Mouse (Mus musculus) megakaryocyte progenitor cell, adult 5-6 weeks (primary cell): ENCODE data around the gene Aknad1. TPM values are rescaled to one million over a fixed set of nuclear protein-coding genes. Genes with fewer than 3 reads are reported as not detected.
A peak's percentile ranks its signal among the peaks of the same experiment; 100 is the strongest.

Source experiments
- ATAC-seq: replicated peaks from 2 replicates; pipeline ENCODE4 v1.8.0; 2016; ENCODE audit warnings: mild to moderate bottlenecking, moderate TSS enrichment, inconsistent platforms; ENCODE audit not compliant: poor library complexity
- total RNA-seq, 2 experiments: library from RNA; stranded (forward) in 1 of 2; stranded (reverse) in 1 of 2; fragments of 157-497, 149-512 nt in 1 of 2; fragments of 200-1000 nt in 1 of 2; gene quantifications; 2 replicates each; pipeline versions ENCODE4 v1.2.3 to v1.2.4; 2015 to 2017

The Aknad1 gene
- total RNA-seq (2015): 0.10 TPM in 1 of 2 replicates, not detected in the other
- total RNA-seq (2017): 0.14 TPM in 1 of 2 replicates, not detected in the other

DNA sequence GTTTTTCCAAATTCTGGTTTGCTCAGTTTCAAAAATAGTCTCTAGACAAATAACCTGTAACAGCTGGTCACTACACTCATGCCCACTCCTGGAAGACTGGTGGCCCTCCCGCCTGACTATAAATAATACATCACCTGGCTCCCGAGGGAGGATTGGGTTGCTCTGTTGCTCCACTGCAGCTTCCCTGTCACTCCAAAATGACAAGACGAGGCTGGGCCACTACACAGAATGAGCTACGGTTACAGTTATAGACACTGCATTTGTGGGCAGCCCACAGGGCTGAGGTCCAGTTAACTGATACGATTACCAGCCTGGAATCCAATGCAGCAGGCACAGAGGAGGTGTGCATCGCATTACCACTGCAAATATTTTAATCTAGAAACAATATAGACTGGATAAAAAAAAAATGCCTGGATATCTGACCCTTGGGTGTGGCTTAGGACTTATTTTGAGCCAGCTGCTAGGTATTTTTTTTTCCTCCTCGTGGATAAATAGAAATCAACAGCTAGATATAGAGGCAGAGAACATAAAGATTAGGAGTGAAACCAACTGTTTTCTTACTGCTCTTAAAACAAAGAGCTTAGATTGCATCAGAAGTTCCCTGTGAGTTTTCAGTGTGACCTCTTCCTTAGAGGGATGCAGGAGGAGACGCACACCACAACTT, at the start of gene Aknad1:
Aknad1 (plus strand) TSS at position 614 of the 664 bp plus-strand sequence.
- ATAC-seq: no peak

- no peak for ATAC-seq
These were observed 49.5 kb upstream of the Aknad1 start for GRCm38 (mm10) chr3:108689979-108690378.

DNA sequence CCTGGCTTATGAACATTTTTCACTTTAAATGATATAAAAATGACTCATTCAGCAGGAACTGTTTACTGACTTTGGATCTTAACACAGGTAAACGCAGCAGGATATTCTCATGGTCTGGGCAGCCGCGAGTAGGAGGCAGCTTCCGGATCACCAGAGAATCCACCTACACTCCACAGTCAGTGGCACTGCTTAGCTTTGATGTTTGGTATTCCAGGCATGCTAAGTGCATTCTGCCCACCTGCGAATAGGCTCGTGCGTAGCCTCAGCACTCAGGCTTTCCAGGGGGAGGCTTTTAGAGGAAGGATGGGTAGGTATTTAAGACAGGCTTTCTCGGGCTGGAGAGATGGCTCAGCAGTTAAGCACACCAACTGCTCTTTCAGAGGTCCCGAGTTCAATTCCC, 45.1 kb upstream of the Aknad1 start:
- no peak for ATAC-seq

GRCm38 (mm10) chr3:108698662-108699061, 40.8 kb upstream of the Aknad1 start:
- ATAC-seq: no peak

- no peak for ATAC-seq
These were observed 39.7 kb upstream of the Aknad1 start for GRCm38 (mm10) chr3:108699786-108700185.

- peak; percentile 58; the same call in 1 of the 2 replicates for ATAC-seq
These were observed 38.2 kb upstream of the Aknad1 start for GRCm38 (mm10) chr3:108701256-108701655.

GRCm38 (mm10) chr3:108702789-108703188, 36.7 kb upstream of the Aknad1 start:
- ATAC-seq: no peak

DNA sequence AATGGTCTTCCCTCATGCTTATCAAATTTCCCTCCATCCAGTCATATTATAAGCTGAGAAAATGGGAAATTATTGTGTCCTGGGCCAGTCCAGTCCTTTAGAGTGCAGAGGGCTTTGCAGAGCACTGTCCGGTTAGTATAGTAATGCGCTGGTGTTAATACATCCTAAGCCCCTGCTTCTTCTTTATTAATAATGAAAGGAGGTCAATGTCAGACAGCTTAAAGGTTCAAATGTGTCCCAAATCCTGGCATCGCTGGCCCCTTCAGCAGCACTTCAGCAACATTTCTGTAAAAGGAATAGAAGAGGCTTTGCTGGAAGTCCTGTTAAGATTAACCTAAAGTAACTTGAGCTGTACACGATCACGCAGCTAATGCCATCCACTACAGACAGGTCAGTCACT, 28.2 kb upstream of the Aknad1 start:
- no peak for ATAC-seq

- ATAC-seq: no peak
These were observed 26.3 kb upstream of the Aknad1 start for GRCm38 (mm10) chr3:108713065-108713675.

- ATAC-seq: no peak
These were observed 24.6 kb upstream of the Aknad1 start for GRCm38 (mm10) chr3:108714837-108715236.

- ATAC-seq: peak; percentile 45
These were observed 21.5 kb upstream of the Aknad1 start for GRCm38 (mm10) chr3:108717896-108718502.

GRCm38 (mm10) chr3:108719357-108719756, 20.1 kb upstream of the Aknad1 start:
- ATAC-seq: no peak

DNA sequence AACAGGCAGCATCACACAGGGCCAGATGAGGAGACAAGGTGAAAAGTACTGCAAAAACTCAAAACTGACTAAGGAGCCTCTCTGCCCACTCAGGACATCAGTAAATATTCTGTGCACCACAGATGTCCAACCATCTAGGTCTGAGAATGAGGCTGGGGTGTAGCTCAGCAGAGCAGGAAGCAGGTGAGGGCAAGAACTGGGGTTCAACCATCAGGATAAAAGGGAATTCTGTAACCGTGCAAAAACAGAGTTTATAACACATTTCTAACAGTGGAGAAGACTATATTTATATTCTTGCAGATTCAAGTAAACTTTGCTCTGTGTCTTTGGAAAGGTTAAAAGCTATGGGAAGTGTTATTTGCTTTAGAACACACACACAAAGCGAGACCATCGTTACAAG, 19.7 kb upstream of the Aknad1 start:
- no peak for ATAC-seq

DNA sequence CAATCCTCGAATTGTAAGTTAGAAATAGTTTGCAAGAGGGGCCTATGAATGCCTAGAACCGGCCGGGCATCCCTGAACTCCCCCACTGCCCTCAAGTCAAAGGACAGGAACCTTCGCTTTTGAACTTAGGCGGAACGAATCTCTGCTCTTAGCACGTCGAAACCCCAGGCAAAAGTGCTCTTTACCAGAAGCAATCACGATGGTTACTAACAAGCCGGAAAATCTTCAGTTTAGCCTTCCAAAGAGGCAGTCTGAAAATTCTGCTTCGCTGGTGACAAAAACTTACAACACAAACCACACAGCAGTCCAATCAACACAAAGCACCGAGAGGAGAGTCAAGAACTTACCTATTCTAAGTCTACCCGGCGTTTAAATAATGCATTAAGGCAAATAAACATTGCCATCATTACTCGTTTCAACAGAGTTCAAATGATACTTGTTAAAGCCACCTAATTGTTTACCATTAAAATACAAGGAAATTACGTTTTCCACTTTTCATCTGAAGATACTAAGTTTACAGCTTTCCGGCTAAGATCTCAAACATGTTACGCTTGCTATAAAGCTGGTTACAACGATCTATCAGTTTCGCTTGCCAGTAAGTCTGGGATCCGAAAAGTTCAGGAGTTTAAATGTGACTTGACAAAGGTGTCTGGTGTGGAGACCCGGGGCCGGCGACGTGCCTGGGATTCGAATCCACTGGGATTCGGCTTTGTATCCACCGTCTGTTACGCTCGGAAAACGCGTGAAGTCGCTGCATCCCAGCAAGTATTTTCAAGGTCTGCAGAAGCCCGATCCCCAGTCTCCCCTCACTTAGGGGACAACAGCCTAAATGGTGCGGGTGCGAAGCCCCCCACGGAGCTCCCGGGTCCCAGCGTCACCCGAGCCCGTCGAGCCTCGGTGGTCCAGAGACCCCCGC, 18.1 kb upstream of the Aknad1 start:
- ATAC-seq: no peak

DNA sequence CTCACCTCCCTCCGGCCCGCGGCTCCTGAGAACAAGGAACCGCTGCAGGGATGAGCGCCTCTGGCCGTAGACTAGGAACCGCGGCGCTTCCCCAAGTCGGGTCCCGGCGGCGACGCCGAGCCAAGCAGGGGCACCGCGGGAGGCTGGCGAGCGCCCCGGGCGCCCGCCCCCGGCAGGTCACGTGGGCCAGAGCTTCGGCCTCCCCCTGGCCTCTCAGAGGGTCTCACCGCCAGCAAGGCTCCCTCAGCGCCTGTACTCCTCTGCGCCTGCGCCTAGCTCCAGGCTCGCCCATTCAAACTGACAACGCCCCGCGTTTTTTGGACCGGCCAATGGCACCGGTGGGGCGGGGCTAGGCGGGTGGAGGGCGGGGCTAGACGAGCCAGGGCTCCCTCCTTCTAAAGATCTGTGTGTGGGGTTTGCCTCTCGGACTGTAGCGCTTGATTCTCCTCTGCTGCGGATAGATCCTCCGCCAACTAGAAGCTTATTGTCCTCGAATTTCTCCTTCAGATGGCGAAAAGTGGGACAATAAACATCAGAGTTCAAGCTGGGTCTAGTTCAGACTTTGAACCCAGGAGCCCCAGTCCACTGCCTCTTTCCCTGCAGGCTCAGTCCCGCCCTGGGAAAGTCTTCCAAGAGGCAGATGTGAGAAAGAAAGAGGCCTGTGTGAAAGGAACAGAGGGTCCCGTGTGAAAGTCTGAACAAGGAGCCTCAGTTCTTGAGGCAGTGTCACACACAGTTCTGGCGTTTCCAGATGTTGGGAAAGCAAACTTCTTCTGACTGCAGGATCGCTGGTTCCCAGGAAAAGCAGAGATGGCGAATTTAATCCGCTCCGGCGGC, 17.2 kb upstream of the Aknad1 start, which contains the start of gene Gpsm2:
Gpsm2 (minus strand) TSS at position 274 of the 837 bp plus-strand sequence.
- peak; percentile 90 for ATAC-seq

DNA sequence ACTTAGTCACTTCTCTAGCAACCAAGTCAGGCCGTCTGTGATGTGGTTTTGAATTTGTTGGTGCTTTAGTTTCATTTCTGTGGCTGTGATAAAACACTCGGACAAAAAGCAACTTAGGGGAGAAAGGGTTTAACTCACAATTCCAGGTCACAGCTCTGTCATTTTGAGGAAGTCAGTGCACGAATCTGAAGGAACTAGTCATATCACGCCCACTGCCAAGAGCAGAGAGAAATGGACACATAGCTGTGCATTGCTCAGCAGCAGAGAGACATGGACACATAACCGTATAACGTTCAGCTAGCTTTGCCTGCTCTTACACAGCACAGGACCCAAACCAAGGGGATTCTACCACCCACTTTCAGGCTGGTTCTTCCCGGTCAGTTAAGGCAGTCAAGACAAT, 13.0 kb upstream of the Aknad1 start:
- 0 out of 2 replicates have a peak, but pooled peaks have one; percentile 8 for ATAC-seq

DNA sequence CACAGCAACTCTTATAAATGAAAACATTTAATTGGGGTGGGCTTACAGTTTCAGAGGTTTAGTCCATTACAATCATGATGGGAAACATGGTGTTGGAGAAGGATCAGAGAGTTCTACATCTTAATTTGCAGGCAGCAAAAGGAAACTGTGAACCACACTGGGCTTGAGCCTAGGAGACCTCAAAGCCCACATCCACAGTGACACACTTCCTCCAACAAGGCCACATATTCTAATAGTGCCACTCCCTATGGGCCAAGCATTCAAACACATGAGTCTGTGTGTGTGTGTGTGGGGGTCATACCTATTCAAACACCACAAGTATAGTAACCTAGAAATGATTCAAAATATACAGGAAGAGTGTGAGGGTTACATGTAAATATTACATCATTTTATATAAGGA, 12.1 kb upstream of the Aknad1 start:
- peak; percentile 46; the same call in 1 of the 2 replicates for ATAC-seq

- ATAC-seq: peak; percentile 60
These were observed 11.7 kb upstream of the Aknad1 start for GRCm38 (mm10) chr3:108727776-108728175.

DNA sequence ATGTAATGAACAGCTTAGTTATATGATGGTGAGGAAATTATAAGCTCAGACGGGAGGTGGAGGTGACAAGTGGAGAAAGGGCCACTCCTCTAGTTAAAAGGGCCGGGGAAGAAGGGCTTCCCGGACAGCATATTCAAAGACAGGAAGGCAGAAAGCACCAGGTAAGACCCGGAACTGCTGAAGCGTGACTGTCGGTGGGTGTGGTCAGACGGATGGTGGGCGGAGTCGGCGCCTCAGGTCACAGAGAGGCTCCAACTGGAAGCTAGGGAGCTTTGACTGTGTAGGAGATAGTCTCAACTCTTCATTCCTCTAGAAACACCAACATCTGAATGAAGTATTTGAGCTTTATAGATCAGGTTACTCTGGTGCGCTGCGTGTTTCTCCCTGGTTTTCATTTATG, 9.1 kb upstream of the Aknad1 start:
- peak; percentile 53; the same call in 1 of the 2 replicates for ATAC-seq

- peak; percentile 89 for ATAC-seq
These were observed 1.7 kb upstream of the Aknad1 start for GRCm38 (mm10) chr3:108737761-108738160.
